Mouse (Mus musculus): ENCODE results near the gene Gorasp1.

- no peak for TF ChIP-seq CTCF (IDR thresholded peaks at IDR 0.05; ENCODE audit: low read depth, low read length)
- TF ChIP-seq POLR2AphosphoS5 (IDR thresholded peaks at IDR 0.05; ENCODE audit: insufficient replicate concordance, low read depth, low read length) = no peak
- no peak for TF ChIP-seq GATA1 (IDR thresholded peaks at IDR 0.05; ENCODE audit: borderline replicate concordance, low read length)
- no peak for TF ChIP-seq TAL1 (conservative IDR thresholded peaks at IDR 0.05; ENCODE audit: low read depth, low read length)
- no peak for TF ChIP-seq GATA2 (IDR thresholded peaks at IDR 0.05; ENCODE audit: borderline replicate concordance, low read depth, low read length)
These were observed 42.9 kb downstream of the Gorasp1 start, which contains the start of gene Wdr48 for GRCm38 (mm10) chr9:119894339-119895009.
